Mouse (Mus musculus) limb, embryonic 12.5 days (tissue): Measurements from ENCODE around the gene Trpc4. TPM values are rescaled to one million over a fixed set of nuclear protein-coding genes. Genes with fewer than 3 reads are reported as not detected.

ENCODE experiments used
- ATAC-seq: fragments of 200-750 bp; cut with Nextera tagmentation; 2 replicates; pipeline ENCODE4 v1.8.0; 2017; ENCODE audit warnings: low read depth, moderate TSS enrichment; ENCODE audit not compliant: insufficient number of reproducible peaks, insufficient read depth, low FRiP score, low TSS enrichment
- H3K27ac ChIP-seq: fragments of 300-500 bp; sonication (generic); 2 replicates; pipeline ENCODE4 v1.5.1; 2016; ENCODE audit warnings: mild to moderate bottlenecking, moderate library complexity
- H3K27me3 ChIP-seq: fragments of 300-500 bp; sonication (generic); 2 replicates; pipeline ENCODE4 v1.6.1; 2016; ENCODE audit warnings: mild to moderate bottlenecking, moderate library complexity
- H3K36me3 ChIP-seq: fragments of 300-500 bp; sonication (generic); 2 replicates; pipeline ENCODE4 v1.6.1; 2016; ENCODE audit warnings: mild to moderate bottlenecking, moderate library complexity
- H3K4me1 ChIP-seq: fragments of 300-500 bp; sonication (generic); replicated peaks from 2 replicates; pipeline ENCODE4 v1.6.1; 2016
- H3K4me2 ChIP-seq: fragments of 300-500 bp; sonication (generic); 2 replicates; pipeline ENCODE4 v1.6.1; 2016; ENCODE audit warnings: mild to moderate bottlenecking, moderate library complexity
- H3K4me3 ChIP-seq: fragments of 300-500 bp; sonication (generic); replicated peaks from 2 replicates; pipeline ENCODE4 v1.5.1; 2016; ENCODE audit warnings: mild to moderate bottlenecking
- H3K9ac ChIP-seq: fragments of 300-500 bp; sonication (generic); replicated peaks from 2 replicates; pipeline ENCODE4 v1.6.1; 2016; ENCODE audit warnings: mild to moderate bottlenecking, moderate library complexity
- H3K9me3 ChIP-seq: fragments of 300-500 bp; sonication (generic); 2 replicates; pipeline ENCODE4 v1.6.1; 2016; ENCODE audit warnings: mild to moderate bottlenecking, moderate library complexity
- WGBS: fragments of 180-500 bp; shearing (Covaris S2); methylation state at CpG from one replicate; pipeline ENCODE4 v1.1.7; 2016; 5-methylcytosine and 5-hydroxymethylcytosine counted together
- polyA plus RNA-seq: library from polyadenylated mRNA; unstranded; fragments of >200 nt; fragmentation: Nextera tagmentation; extraction: Ambion mirVana; gene quantifications from 2 replicates; pipeline ENCODE4 v1.2.1, GENCODE M21; 2016

The Trpc4 gene
- 1.3 and 2.3 TPM in 2 replicates for polyA plus RNA-seq

DNA sequence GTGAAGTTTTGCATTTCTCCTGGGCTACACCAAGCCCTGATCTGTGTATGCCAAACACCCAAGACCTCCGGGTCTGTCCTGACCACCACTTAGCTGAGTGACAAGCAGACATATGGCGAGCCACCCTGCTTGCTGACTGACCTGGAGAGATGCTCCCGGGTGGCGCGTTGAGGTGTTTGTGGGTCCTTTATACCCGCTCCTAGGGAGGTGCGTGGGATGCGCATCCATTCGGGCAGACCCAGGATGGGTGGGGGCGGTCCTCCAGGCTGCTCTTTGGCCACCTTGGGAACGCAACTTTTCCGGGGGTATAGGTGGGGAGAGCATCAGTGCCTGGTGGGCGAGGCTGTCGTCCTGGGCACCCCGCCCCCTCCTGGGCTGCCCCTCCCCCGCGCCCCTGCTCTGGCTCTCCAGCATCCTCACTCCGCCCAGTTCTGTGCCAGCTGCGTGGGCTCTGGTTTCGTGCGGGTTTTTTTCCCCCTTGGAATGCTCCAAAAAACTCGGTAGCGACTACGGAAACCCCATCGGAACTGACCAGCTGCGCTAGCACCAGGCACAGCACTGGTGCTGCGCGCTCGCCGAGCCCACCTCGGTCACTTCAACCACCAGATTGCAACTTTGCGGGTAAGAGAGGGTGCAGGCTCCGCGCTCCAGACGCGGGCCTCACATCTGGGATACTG is at the start of gene Trpc4:
Gene Trpc4 (plus strand): TSS at position 397 of the 677 bp plus-strand sequence.
- peak within 1 kb of the TSS; percentile 52 for H3K4me3 ChIP-seq
- H3K9ac ChIP-seq, result peak within 1 kb of the TSS; percentile 59
- H3K27me3 ChIP-seq, result peaks cover 25% of the 10 kb centered on the region
- no peak within 1 kb of the TSS for H3K27ac ChIP-seq
- 2% methylated on average over 33 of the region's 36 CpGs for WGBS
- H3K4me2 ChIP-seq, result peak within 1 kb of the TSS; percentile 97
- ATAC-seq, result peak; percentile 78
- no peaks in the 10 kb centered on the region for H3K36me3 ChIP-seq
- H3K9me3 ChIP-seq, result no peaks in the 10 kb centered on the region
- peaks cover 18% of the 10 kb centered on the region for H3K4me1 ChIP-seq

DNA sequence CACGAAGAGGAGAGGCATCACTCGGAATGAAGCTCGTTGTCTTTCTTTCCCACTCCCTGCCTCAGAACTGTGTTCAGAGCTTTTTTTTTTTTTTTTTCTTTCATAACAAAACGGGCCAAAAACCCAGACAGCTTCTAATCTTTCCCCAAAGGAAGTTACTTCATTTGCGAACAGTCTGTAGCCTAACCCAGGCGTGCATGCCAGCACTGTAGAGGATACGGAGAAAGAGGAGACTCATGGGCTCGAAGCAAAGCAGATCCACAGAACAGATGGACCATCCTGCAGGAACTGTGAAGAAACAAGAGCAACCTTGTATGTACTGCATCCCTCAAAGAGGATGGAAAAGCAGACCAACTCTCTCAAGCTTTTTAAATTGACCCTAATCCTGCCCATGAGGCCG is 44.3 kb upstream of the Trpc4 start:
- Histone ChIP-seq H3K9me3 (no peaks in the 10 kb centered on the region), H3K27me3 (no peaks in the 10 kb centered on the region), H3K36me3 (no peaks in the 10 kb centered on the region), H3K4me3 (no peak overlapping the region), H3K27ac (no peak overlapping the region), H3K4me2 (no peak overlapping the region), H3K4me1 (no peaks in the 10 kb centered on the region), H3K9ac (no peak overlapping the region)
- WGBS, result 84% methylated on average over 9 of the region's 9 CpGs
- no peak for ATAC-seq

DNA sequence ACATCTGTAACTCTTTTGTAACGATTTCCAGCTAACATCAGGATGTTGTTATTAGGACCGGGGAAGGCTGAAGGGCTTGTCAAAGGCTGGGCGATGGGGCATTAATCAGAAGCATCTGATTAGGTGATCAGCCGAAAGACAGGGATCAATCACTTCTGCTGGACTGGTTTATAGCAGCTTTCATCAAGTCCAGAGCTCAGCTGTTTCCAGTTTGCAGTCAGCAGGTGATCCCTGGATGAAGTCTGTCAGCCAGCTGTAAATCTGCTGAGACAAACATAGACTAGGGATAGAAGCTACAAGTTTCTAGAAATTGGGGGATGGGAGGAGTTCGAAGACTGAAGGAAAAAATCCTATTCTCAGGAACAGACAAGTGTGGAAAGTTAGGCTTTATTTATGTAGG is 20.5 kb upstream of the Trpc4 start:
- Histone ChIP-seq H3K4me2 (no peak overlapping the region), H3K27ac (no peak overlapping the region), H3K4me1 (peaks cover 11% of the 10 kb centered on the region), H3K9me3 (no peaks in the 10 kb centered on the region), H3K36me3 (no peaks in the 10 kb centered on the region), H3K27me3 (peaks cover 4% of the 10 kb centered on the region; the same call in 1 of the 2 replicates), H3K4me3 (no peak overlapping the region), H3K9ac (no peak overlapping the region)
- 18% methylated on average over 5 of the region's 5 CpGs for WGBS
- ATAC-seq, result no peak

DNA sequence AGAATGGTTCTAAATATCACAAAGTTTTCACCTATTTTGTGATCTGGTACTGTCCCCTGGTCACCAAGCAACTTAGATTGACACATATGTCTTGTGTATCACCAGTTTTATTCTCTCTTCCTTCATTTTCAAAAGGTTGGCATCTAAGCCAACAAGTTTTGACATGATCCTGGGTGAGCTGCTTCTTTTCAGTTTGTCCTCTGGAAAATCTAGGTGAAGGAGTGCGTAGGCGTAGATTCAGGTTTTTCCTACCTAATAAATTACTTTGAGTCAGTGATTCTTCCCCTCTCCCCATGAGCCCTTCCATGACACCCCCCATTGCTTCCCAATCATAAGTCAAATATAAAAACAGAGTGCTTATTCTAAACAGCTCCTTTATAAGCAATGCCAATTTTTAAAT is 14.5 kb upstream of the Trpc4 start:
- Histone ChIP-seq H3K4me3 (no peak overlapping the region), H3K4me2 (no peak overlapping the region), H3K4me1 (no peaks in the 10 kb centered on the region), H3K36me3 (no peaks in the 10 kb centered on the region), H3K9me3 (no peaks in the 10 kb centered on the region), H3K27me3 (peaks cover 4% of the 10 kb centered on the region; the same call in 1 of the 2 replicates), H3K27ac (no peak overlapping the region), H3K9ac (no peak overlapping the region)
- 85% methylated on average over 2 of the region's 2 CpGs for WGBS
- no peak for ATAC-seq

DNA sequence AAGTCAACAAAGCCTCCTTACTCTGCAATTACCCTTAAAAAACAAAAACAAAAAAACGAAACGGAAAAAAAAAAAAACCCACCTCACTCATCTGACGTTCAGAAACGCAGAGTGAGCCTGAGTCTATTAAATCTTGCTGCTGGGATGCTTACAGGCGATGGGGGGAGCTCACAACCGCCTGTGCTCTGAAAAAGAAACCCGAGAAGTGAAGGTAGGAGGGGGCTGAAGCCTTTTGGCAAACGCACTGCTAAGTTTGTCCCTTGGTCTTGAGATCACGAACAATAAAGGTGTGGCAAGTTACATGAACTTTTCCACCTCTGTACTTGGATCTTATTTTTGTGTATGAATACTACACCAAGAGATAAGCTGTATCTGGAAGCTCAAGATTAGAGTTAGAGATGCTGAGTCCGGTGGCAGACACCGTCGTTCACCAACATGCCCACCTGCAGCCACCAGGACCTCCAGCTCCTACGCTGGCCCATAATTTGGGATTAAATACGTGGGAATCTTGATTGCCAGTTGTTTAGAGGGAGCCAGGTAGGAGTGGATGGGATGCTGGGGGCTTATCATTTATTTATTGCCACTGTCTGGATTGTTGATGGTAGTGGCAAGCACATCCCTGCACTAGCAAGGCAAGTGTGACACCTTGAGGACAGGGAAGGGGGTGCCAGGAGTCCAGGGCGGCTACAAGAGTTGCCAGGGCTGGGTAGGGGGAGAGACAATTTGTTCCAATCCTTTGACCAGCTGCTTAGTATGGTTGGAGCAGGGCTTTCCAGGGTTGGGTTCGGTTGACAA is 794 bp upstream of the Trpc4 start:
- no peaks in the 10 kb centered on the region for H3K36me3 ChIP-seq
- H3K4me1 ChIP-seq, result peaks cover 18% of the 10 kb centered on the region
- 3% methylated on average over 16 of the region's 16 CpGs for WGBS
- H3K9ac ChIP-seq, result no peak overlapping the region
- no peaks in the 10 kb centered on the region for H3K9me3 ChIP-seq
- H3K27ac ChIP-seq, result no peak overlapping the region
- peak overlapping the region; percentile 52 for H3K4me3 ChIP-seq
- ATAC-seq, result peak; percentile 75
- H3K27me3 ChIP-seq, result peaks cover 25% of the 10 kb centered on the region
- H3K4me2 ChIP-seq, result peak overlapping the region; percentile 97

DNA sequence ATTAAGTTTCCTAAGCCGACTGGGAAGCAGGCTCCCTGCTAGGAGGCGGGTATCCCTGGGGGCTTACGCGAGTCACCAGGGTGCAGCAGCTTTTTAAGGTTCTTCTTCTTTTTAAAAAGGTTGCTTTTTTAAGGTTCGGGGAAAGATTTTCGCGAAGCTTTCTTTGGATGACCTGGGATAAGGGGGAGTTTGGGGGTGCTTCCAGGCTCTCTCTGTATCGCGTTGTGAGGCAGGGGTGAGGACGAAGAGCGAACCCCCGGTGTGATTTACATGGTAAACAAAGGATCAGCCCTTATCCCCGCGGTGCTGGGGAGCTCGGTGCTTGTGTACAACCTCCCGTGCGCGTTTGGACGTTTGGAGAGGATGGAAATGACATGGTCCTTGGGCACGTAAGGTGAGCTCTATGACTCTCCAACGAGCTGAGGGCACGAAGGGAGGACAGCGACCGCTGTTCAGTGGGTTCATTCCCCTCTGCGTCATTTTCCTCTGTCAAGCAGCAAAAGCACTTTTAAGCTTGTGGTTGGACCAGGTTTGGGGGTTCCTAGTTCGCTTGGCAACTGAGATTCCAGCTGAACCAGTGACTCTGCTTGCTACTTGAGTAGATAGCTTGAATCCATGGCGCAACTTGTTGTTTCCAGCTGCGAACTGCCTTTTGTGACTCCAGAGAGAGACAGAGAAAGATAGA is 623 bp downstream of the Trpc4 start:
- Histone ChIP-seq H3K4me3 (peak overlapping the region; percentile 52), H3K27ac (no peak overlapping the region), H3K36me3 (no peaks in the 10 kb centered on the region), H3K9ac (peak overlapping the region; percentile 59), H3K9me3 (no peaks in the 10 kb centered on the region), H3K4me2 (peak overlapping the region; percentile 97), H3K27me3 (peaks cover 25% of the 10 kb centered on the region), H3K4me1 (peaks cover 18% of the 10 kb centered on the region)
- under 1% methylated on average over 28 of the region's 28 CpGs for WGBS
- no peak for ATAC-seq

DNA sequence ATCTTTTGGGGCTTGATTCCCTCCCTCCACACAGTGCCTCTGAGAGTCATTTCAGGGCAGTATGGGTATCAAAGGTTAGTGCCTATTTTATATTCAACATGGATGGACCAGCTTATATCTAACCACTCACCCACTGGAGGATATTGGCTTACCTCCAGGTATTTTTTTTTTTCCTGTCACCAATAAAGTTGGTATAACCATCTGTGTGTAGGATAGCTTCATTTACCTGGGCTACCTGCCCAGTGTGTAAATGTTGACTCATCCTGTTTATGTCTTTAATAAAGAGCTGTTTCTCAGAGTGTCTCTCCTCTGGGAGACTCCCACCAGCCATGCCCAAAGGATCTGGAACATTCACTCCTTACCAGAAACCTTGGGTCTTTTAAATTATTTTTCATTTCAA is 14.9 kb downstream of the Trpc4 start:
- no peak overlapping the region for H3K4me3 ChIP-seq
- H3K36me3 ChIP-seq, result no peaks in the 10 kb centered on the region
- H3K27ac ChIP-seq, result no peak overlapping the region
- H3K4me1 ChIP-seq, result no peaks in the 10 kb centered on the region
- no peak for ATAC-seq
- no peaks in the 10 kb centered on the region for H3K27me3 ChIP-seq
- H3K9ac ChIP-seq, result no peak overlapping the region
- H3K9me3 ChIP-seq, result 0 out of 2 replicates have a peak, but pooled peaks cover 5% of the 10 kb centered on the region
- no peak overlapping the region for H3K4me2 ChIP-seq

DNA sequence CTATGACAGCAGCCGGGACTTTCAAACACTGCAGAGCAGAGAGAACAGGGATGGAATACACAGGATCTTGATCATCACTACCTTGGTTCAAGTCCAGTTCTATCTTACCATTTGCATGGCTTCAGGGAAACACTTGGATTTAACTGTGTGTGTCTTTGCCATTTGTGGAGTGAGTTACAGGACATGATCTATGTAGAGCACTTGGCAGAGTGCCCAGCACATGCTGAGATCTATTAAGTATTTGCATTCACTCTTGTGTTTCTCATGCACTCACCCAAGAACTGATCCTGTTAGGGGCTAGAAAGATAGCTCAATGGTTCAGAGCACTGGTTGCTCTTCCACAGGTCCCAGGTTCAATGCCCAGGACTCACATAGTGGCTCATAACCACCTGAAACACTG is 21.5 kb downstream of the Trpc4 start:
- Histone ChIP-seq H3K4me2 (no peak overlapping the region), H3K9ac (no peak overlapping the region), H3K4me1 (no peaks in the 10 kb centered on the region), H3K36me3 (no peaks in the 10 kb centered on the region), H3K4me3 (no peak overlapping the region), H3K9me3 (peaks cover 4% of the 10 kb centered on the region; the same call in 1 of the 2 replicates), H3K27ac (no peak overlapping the region), H3K27me3 (no peaks in the 10 kb centered on the region)
- 89% methylated on average over 1 of the region's 1 CpGs for WGBS
- no peak for ATAC-seq

DNA sequence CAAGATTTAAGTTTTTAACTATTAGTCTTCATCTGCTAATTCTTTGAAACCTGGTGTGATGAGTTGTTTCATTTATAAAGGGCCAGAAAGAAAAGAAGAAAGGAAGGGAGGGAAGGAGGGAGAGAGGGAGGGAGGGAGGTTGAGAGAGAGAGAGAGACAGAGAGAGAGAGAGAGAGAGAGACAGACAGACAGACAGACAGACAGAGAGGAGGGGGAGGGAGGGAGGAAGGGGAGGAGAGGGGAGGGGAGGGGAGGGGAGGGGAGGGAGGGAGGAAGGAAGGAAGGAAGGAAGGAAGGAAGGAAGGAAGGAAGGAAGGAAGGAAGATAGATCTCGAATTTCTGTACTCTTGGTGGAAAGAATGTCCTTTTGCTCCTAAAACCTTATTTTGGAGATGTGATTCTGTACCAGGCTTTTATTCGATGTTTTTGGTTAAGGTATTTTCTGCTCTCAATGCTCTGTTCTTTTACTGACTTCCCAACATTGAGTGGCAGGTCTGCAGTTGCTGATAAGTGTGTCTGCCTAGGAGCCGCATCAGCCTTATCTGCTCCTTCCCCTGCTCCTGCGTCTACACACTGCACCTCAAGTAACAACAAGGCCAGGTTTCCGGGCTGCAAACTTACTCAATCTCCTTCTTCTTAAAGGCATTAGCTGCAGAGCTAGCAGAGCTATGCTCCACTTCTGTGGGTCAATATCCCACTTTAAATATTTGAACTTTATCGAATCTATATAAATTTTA is 35.3 kb downstream of the Trpc4 start:
- no peak overlapping the region for H3K27ac ChIP-seq
- no peaks in the 10 kb centered on the region for H3K27me3 ChIP-seq
- WGBS, result 76% methylated on average over 6 of the region's 6 CpGs
- no peak overlapping the region for H3K4me3 ChIP-seq
- no peak overlapping the region for H3K9ac ChIP-seq
- ATAC-seq, result no peak
- H3K4me2 ChIP-seq, result no peak overlapping the region
- H3K4me1 ChIP-seq, result no peaks in the 10 kb centered on the region
- no peaks in the 10 kb centered on the region for H3K36me3 ChIP-seq
- H3K9me3 ChIP-seq, result no peaks in the 10 kb centered on the region

DNA sequence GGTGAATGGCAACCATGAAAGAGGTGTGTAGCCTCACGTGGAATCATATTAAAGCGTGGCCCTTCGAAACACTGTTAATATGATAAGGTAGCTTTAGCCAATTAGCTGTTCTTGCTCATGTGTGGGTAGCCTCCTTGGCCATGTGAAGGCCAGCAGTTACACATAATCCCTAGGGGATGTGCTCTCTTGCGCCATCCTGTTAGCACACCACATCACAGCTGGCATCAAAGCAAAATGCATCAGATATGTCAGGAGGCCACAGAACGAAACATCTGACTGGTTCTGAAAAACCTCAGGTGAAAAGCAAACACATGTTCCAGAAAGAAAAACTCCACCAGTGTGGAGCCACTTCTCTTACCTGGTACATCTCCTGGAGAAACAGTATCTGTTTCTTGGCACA is 45.4 kb downstream of the Trpc4 start:
- H3K4me1 ChIP-seq, result no peaks in the 10 kb centered on the region; the same call in 1 of the 2 replicates
- H3K4me3 ChIP-seq, result no peak overlapping the region
- no peak overlapping the region for H3K9ac ChIP-seq
- 73% methylated on average over 5 of the region's 5 CpGs for WGBS
- H3K36me3 ChIP-seq, result no peaks in the 10 kb centered on the region
- no peaks in the 10 kb centered on the region for H3K9me3 ChIP-seq
- H3K4me2 ChIP-seq, result no peak overlapping the region
- no peak overlapping the region for H3K27ac ChIP-seq
- no peaks in the 10 kb centered on the region for H3K27me3 ChIP-seq
- ATAC-seq, result no peak

DNA sequence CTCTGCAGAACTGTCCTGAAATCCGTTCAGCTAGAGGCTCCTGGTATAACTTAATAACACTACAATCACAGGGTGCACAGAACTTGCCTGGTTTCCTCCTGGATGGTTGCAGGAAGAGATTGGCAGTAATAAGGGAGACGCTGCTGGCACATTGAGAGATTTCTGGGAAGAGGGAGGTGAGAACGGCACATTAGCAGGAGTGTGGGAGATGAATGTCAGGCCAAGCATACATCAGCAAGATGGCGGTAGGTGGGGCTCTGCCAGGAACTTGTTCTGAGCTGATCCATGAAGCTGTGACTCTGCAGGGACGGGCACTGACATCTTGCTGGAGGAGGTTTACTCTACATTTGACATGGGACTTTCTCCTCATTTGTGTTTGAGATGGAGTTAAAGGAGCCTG is 48.6 kb downstream of the Trpc4 start:
- Histone ChIP-seq H3K4me2 (no peak overlapping the region), H3K27me3 (no peaks in the 10 kb centered on the region), H3K4me3 (no peak overlapping the region), H3K9me3 (no peaks in the 10 kb centered on the region), H3K36me3 (no peaks in the 10 kb centered on the region), H3K27ac (no peak overlapping the region), H3K4me1 (no peaks in the 10 kb centered on the region; the same call in 1 of the 2 replicates), H3K9ac (no peak overlapping the region)
- WGBS, result 44% methylated on average over 5 of the region's 5 CpGs
- ATAC-seq, result no peak
